Mouse (Mus musculus): ENCODE data around the gene Gpr83. TPM values are rescaled to one million over a fixed set of nuclear protein-coding genes. Genes with fewer than 3 reads are reported as not detected.
A peak's percentile ranks its signal among the peaks of the same experiment; 100 is the strongest.

Gene Gpr83
- polyA plus RNA-seq, 1 experiment from 2014 or later: 0.08 TPM

DNA sequence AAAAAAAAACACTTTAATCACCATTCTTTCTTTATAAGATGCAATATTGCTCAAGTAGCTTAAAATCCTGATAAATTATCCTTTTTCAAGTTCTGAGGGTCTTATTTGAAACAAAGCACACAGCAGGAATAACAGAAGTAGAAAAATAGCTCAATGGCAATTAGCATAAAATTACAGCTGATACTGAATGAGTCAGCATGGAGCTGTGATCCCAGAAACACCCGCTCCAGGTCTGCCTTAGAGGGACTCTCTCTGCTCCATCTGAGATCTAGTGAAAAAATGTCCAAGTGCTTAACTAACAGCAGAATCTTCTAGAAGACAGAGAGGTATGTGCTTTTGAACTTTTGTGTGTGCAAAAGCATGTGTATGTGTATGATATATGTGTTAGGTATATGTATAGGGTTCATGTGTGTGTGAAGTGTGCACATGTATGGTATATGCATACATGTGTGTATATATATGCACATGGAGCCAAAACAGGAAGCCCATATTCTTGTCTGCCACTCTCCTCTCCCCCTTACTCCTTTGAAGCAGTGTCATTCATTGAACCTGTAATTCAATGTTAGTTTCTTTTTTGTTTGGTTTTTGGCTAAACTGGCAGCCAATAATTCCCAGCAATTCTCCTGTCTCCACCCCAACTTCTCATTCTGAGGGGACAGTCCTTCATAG lies 11.6 kb upstream of the Gpr83 start:
- H3K9me3 ChIP-seq (replicated peaks): no peaks in the 10 kb centered on the region
- H3K36me3 ChIP-seq: no peaks in the 10 kb centered on the region
- H3K27me3 ChIP-seq (ENCODE audit: low read depth, poor library complexity, severe bottlenecking): no peaks in the 10 kb centered on the region
- no peaks in the 10 kb centered on the region for H3K4me1 ChIP-seq
- no peak overlapping the region for H3K4me3 ChIP-seq
- whole genome bisulfite sequencing: 75% methylated on average over 1 of the region's 1 CpGs
- DNase-seq (ENCODE audit: low spot score): no peak
- no peak overlapping the region for H3K27ac ChIP-seq

DNA sequence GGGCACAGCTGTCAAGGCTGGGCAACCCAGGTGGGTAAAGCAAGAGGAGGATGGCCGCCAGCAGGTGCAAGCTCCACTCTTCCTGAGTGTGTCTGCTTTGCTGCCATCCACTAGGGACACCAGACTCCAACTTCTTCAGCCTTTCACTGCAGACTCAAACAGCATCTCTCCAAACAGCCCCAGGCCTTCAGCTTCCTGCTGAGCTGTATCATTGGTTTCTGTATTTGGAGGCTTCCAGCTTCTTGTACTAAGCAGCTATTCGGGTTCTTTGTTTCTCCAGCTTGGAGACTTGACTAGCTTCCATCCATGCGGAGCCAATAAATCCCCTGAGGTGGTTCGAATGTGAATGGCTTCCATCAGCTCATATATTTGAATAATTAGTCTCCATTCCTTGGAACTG lies 5.4 kb upstream of the Gpr83 start:
- DNase-seq (ENCODE audit: low spot score): no peak
- H3K36me3 ChIP-seq: no peaks in the 10 kb centered on the region
- WGBS: 74% methylated on average over 4 of the region's 4 CpGs

DNA sequence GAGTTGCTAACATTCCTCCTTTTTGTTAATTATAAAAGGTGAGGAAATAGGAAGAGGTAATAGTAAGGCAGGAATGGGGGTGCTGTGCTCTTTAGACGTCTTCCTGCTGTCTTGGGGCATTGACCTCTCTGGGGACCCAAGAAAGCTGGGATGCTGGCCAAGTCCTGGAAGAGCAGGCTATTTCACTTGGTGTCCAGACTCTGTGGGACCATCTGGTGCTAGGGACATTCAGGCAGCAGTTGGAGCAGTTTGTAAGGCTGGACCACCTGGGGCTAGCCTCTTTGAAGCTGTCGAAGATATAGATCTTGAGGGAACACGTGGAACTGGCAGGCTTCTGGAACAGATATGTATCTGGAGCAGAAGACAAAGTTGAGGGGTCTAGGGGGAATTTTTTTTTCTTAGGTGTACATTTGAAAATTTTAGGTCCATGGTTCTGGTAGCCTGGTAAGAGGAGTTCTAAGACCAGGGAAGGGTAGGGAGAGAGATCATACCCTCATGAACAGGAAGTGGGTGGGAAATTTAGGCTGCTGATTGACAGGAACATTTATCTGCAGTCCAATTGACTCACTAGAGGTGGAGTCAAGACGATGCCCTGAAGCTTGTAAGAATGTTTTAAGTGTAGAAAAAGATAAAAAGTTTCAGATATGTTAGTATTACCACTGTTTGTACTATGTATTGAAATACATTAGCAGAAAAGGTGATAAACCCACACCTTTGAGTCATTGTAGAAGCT lies 2.9 kb upstream of the Gpr83 start:
- Histone ChIP-seq H3K4me1 (peaks cover 10% of the 10 kb centered on the region), H3K36me3 (no peaks in the 10 kb centered on the region), H3K9me3 (replicated peaks) (no peaks in the 10 kb centered on the region), H3K27ac (no peak overlapping the region), H3K27me3 (ENCODE audit: low read depth, poor library complexity, severe bottlenecking) (peaks cover 53% of the 10 kb centered on the region), H3K4me3 (no peak overlapping the region)
- DNase-seq (ENCODE audit: low spot score): no peak
- WGBS: 60% methylated on average over 4 of the region's 4 CpGs

More for the DNA sequence above, 5.4 kb upstream of the Gpr83 start:
- Histone ChIP-seq H3K27ac (no peak overlapping the region), H3K27me3 (ENCODE audit: low read depth, poor library complexity, severe bottlenecking) (peaks cover 28% of the 10 kb centered on the region), H3K4me3 (no peak overlapping the region), H3K9me3 (replicated peaks) (no peaks in the 10 kb centered on the region), H3K4me1 (no peaks in the 10 kb centered on the region)

DNA sequence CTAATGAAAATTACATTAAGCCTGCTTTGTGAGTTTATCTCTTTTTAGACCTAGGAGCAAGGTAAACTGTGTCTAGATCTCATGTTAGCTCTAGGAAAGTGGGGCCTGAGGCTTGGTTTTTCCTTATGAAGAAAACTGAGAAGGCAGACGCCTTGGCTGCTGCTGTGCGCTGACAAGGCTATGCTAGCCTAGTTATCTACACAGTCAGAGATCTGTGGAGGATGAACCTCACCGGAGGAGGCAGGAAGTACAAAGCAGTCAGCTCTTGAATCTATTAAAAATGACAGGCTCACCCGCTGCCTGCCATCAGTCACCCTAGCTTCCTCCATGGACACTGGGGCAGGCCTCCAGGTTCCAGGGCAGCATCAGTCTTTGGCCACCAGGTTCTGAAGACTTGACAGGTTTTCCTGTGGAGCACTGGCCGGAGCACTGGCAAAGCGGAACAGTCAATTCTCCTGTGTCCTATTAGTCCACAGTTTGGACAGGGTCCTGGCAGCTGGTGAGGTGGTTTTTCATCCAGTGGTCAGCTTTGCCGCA lies 1.8 kb upstream of the Gpr83 start:
- Histone ChIP-seq H3K27me3 (ENCODE audit: low read depth, poor library complexity, severe bottlenecking) (peaks cover 62% of the 10 kb centered on the region), H3K4me1 (peaks cover 10% of the 10 kb centered on the region), H3K4me3 (no peak overlapping the region), H3K9me3 (replicated peaks) (no peaks in the 10 kb centered on the region), H3K27ac (no peak overlapping the region), H3K36me3 (no peaks in the 10 kb centered on the region)
- WGBS: 78% methylated on average over 7 of the region's 7 CpGs
- DNase-seq (ENCODE audit: low spot score): no peak

DNA sequence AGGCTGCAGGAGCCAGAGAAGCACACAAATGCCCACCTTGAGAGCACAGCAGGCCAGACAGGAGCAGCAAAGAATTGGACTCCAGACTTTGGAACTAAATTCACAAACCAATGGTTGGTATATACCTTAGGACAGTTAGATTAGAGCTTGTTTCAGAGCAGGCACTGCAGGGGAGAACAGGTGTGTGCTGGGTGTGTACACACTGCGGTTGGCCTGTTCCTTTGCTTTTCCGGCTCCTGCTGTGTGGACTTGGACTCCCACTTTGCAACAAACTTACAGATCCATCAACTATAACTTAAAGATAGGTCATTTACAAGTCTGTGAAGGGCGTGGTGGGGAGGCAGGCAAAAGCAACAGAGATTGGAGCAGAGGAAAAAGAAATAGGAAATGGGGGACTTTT lies 1.2 kb upstream of the Gpr83 start:
- no peaks in the 10 kb centered on the region for H3K9me3 ChIP-seq (replicated peaks)
- peaks cover 10% of the 10 kb centered on the region for H3K4me1 ChIP-seq
- peaks cover 62% of the 10 kb centered on the region for H3K27me3 ChIP-seq (ENCODE audit: low read depth, poor library complexity, severe bottlenecking)
- DNase-seq (ENCODE audit: low spot score): no peak
- no peak overlapping the region for H3K27ac ChIP-seq
- no peak overlapping the region for H3K4me3 ChIP-seq
- no peaks in the 10 kb centered on the region for H3K36me3 ChIP-seq
- 86% methylated on average over 3 of the region's 3 CpGs for WGBS

DNA sequence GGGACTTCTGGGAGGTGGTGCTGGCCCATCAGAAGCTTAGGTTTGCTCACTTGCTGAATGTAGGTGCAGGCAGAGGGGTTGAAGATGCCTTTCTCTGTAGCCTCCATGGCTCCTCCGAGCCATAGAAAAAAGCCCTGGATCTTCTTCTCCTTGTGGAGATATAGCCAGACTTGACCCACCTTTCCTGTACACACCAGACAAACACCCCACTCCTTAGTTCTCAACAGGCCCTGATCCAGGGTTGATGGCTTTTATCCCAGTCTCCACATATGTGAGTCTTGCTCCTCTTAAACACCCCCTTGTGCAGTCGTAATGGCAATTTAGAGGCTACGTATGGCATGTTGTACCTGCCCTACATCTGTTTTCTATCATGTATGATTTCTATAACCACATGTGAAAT lies 3.1 kb downstream of the Gpr83 start:
- WGBS: 84% methylated on average over 3 of the region's 3 CpGs
- H3K27me3 ChIP-seq (ENCODE audit: low read depth, poor library complexity, severe bottlenecking): peaks cover 48% of the 10 kb centered on the region
- no peak overlapping the region for H3K4me3 ChIP-seq
- DNase-seq (ENCODE audit: low spot score): no peak
- peaks cover 10% of the 10 kb centered on the region for H3K4me1 ChIP-seq
- H3K27ac ChIP-seq: no peak overlapping the region
- H3K36me3 ChIP-seq: no peaks in the 10 kb centered on the region
- H3K9me3 ChIP-seq (replicated peaks): no peaks in the 10 kb centered on the region

DNA sequence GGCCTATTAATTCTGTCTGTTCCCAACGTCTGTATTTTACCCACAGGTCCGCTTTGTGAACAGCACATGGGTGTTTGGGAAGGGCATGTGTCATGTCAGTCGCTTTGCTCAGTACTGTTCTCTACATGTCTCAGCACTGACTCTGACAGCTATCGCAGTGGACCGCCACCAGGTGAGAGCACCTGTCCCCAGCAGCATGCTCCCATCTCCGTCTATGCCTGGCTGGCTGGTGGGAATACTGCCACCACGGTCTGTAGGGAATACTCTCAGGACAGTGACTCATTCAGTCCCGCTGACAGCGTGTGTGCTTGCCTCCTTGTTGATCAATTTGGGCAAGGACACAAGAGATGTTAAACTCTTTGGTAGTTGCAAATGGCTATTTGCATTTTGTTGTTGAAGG lies 4.7 kb downstream of the Gpr83 start:
- Histone ChIP-seq H3K4me3 (no peak overlapping the region), H3K27ac (no peak overlapping the region), H3K4me1 (peaks cover 8% of the 10 kb centered on the region), H3K36me3 (no peaks in the 10 kb centered on the region), H3K27me3 (ENCODE audit: low read depth, poor library complexity, severe bottlenecking) (peaks cover 32% of the 10 kb centered on the region), H3K9me3 (replicated peaks) (no peaks in the 10 kb centered on the region)
- 86% methylated on average over 9 of the region's 9 CpGs for WGBS
- no peak for DNase-seq (ENCODE audit: low spot score)

DNA sequence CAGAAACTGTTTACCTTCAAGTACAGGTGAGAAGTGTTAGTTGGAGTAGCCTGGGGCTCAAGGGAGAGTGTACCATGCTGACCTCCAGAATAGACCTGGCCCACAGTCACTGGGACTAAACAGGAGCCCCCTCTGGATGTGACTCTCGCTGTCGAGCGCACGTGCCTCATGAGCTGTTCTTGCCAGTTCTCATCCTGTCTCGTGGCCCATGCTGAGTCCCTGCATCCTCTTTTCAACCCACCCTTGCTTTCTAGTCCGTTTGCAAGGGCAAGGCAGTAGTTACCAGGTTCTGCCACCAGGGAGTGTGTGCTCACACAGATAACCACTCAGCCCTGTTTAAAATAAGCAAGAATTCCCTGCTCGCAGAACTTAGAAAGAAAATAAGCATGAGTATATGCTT lies 6.9 kb downstream of the Gpr83 start:
- H3K9me3 ChIP-seq (replicated peaks): no peaks in the 10 kb centered on the region
- no peak for DNase-seq (ENCODE audit: low spot score)
- 45% methylated on average over 7 of the region's 7 CpGs for WGBS

DNA sequence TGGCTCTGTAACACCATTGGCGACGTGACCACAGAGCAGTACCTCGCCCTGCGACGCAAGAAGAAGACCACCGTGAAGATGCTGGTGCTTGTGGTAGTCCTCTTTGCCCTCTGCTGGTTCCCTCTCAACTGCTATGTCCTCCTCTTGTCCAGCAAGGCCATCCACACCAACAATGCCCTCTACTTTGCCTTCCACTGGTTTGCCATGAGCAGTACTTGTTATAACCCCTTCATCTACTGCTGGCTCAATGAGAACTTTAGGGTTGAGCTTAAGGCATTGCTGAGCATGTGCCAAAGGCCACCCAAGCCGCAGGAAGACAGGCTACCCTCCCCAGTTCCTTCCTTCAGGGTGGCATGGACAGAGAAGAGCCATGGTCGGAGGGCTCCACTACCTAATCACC lies 8.3 kb downstream of the Gpr83 start:
- DNase-seq (ENCODE audit: low spot score): no peak
- H3K27ac ChIP-seq: no peak overlapping the region
- no peaks in the 10 kb centered on the region for H3K9me3 ChIP-seq (replicated peaks)
- WGBS: 93% methylated on average over 8 of the region's 8 CpGs
- no peak overlapping the region for H3K4me3 ChIP-seq
- peaks cover 13% of the 10 kb centered on the region for H3K4me1 ChIP-seq
- no peaks in the 10 kb centered on the region for H3K27me3 ChIP-seq (ENCODE audit: low read depth, poor library complexity, severe bottlenecking)
- no peaks in the 10 kb centered on the region for H3K36me3 ChIP-seq

More for the DNA sequence above, 6.9 kb downstream of the Gpr83 start:
- Histone ChIP-seq H3K27ac (no peak overlapping the region), H3K36me3 (no peaks in the 10 kb centered on the region), H3K4me1 (peaks cover 1% of the 10 kb centered on the region), H3K27me3 (ENCODE audit: low read depth, poor library complexity, severe bottlenecking) (peaks cover 10% of the 10 kb centered on the region), H3K4me3 (no peak overlapping the region)

DNA sequence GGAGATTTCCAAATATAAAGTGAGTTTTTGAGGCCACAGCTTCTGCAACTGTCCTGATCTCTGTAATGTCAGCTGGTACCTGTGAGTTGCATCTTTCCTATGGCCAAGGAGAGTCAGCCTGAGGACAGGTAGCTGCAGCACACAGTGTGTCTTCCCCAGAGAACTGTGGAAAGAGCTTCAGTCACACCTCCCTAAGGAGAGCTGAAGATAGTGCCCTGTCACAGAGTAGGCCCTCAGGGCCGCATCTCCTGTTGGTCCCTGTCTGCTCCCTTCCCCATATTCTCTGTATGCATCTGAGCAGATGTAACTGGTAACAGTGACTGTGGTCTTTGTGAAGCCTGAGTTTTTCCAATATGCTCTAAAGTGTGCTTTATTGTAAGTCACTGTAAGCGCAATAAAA lies 10.4 kb downstream of the Gpr83 start:
- DNase-seq (ENCODE audit: low spot score): no peak

DNA sequence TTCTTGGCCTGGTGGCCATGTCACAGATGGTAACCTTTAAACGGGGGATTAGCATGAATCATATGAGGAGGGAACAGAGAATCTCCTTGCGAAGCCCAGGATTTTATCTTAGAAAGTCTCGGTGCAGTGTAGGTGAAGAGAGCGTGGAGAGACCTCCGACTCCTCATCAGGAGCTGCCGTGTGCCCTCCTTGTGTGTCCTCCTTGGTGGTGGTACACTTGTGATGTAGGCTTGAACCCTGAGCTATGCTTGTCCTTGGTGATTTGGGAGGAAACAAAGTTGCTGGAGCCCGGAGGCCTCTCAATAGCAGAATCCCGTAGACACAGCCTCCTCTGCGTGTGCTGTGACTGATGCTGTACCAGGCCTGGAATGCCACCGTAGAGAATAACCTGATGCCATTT lies 10.8 kb downstream of the Gpr83 start:
- Histone ChIP-seq H3K4me1 (peaks cover 13% of the 10 kb centered on the region), H3K27ac (no peak overlapping the region), H3K4me3 (no peak overlapping the region), H3K36me3 (no peaks in the 10 kb centered on the region), H3K9me3 (replicated peaks) (no peaks in the 10 kb centered on the region), H3K27me3 (ENCODE audit: low read depth, poor library complexity, severe bottlenecking) (no peaks in the 10 kb centered on the region)
- WGBS: 93% methylated on average over 10 of the region's 10 CpGs
- no peak for DNase-seq (ENCODE audit: low spot score)

More for the DNA sequence above, 10.4 kb downstream of the Gpr83 start:
- WGBS: 86% methylated on average over 2 of the region's 2 CpGs
- H3K27me3 ChIP-seq (ENCODE audit: low read depth, poor library complexity, severe bottlenecking): no peaks in the 10 kb centered on the region
- no peak overlapping the region for H3K4me3 ChIP-seq
- no peaks in the 10 kb centered on the region for H3K9me3 ChIP-seq (replicated peaks)
- H3K4me1 ChIP-seq: peaks cover 13% of the 10 kb centered on the region
- no peaks in the 10 kb centered on the region for H3K36me3 ChIP-seq
- H3K27ac ChIP-seq: no peak overlapping the region

DNA sequence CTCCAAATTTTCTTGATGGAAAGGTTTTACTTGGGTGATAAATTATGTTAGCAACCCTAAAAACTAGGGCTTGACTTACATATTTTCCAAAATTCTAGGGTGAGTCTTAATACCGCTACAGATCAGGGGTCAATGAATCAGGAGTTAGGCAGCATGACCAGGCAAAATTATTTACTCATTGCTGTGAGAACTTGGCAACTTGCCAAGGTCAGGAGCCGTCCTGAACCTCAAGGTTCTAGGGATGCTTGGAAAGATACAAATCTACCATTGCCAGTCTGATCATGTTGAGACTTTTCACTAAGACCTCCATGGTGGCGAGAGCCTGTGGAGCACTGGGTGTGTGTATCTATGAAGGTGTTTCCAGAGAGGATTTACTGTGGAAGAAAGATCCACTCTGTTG lies 11.5 kb downstream of the Gpr83 start:
- Histone ChIP-seq H3K9me3 (replicated peaks) (no peaks in the 10 kb centered on the region), H3K4me3 (no peak overlapping the region), H3K4me1 (peaks cover 19% of the 10 kb centered on the region), H3K27ac (no peak overlapping the region), H3K36me3 (no peaks in the 10 kb centered on the region), H3K27me3 (ENCODE audit: low read depth, poor library complexity, severe bottlenecking) (no peaks in the 10 kb centered on the region)
- DNase-seq (ENCODE audit: low spot score): no peak
- 92% methylated on average over 3 of the region's 3 CpGs for WGBS

DNA sequence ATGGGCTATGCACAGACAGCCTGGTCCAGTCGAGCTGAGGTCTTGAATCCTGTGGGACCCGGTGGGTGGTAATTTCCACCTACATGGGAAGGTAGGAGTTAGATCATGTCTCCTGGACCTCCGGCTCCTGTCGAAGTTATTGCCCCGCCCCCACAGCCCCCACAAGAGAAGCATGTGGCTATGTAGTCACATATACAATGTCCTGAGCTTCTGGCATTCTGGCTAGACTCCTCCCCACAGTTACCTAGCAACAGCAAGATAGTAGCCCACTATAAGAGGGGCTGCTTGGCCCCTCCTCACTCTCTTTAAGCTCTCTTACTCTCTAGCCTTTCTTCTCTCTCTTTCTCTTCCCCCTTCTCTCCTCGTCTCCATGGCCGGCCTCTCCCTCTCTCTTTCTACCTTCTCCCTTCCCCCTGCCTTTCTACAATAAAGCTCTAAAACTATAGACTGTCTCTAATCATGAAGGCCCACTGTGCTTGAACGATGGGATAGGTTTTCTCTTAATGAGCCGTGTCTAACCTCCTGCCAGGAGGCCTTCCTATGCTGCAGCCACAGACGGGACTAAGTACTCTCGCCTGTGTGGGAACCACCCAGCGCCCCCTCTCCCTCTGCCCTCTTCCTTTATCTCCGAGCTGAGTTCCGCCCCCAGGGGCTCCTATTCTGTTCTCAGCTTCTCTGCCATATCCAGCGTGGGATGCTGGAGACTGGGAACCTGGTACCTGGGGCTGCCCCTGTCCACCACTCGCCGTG lies 12.3 kb downstream of the Gpr83 start:
- DNase-seq (ENCODE audit: low spot score): no peak
- peak overlapping the region; percentile 53; the same call in 1 of the 2 replicates for H3K27ac ChIP-seq
- peaks cover 20% of the 10 kb centered on the region for H3K4me1 ChIP-seq

More for the DNA sequence above, 12.3 kb downstream of the Gpr83 start:
- Histone ChIP-seq H3K9me3 (replicated peaks) (no peaks in the 10 kb centered on the region), H3K36me3 (no peaks in the 10 kb centered on the region), H3K4me3 (no peak overlapping the region), H3K27me3 (ENCODE audit: low read depth, poor library complexity, severe bottlenecking) (no peaks in the 10 kb centered on the region)
- 56% methylated on average over 17 of the region's 17 CpGs for WGBS

Data from limb, embryonic 10.5 days (tissue).